Mouse (Mus musculus): ENCODE measurements around the gene Ccnj.
A peak's percentile ranks its signal among the peaks of the same experiment; 100 is the strongest.

The Ccnj gene

GRCm38 (mm10) chr19:40830703-40831415 lies at the start of gene Ccnj:
Gene Ccnj, plus strand, starts transcription at chr19:40831279.
- DNase-seq: peak; percentile 97 to 98

DNA sequence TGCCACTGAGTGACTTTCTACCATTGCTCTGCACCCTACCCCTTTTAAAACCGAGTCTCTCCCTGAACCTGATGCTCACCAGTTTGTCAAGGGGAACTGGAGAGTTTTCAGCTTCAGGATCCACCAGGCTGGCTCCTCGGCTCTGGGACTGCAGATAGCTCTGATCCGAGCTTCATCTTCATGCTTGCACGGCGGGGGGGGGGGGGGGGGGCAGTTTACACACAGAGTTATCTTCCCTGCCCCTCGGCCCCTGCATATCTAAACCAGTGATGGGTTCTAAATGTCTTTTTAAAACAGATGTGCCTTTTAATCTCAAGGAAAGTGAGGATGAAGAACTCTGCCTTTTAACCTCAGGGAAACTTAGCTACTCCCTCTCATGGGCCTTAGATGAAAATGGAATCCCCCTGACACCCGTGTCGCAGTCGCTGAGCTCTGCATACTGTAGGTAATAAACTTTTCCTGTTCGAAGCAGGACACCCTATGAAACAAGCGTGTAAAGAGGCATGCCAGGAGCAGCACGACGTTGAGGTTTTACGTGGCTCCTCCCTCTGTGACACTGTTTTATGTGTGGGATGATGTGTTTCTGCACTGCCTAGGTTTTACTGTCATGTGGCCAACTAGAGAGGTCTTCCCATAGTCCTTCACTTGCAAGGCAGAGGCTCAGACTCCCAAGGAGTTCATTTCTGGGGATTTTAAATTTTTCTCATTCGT lies 42.9 kb upstream of the Ccnj start:
- DNase-seq: no peak

- no peak for DNase-seq
These were observed 42.4 kb upstream of the Ccnj start for GRCm38 (mm10) chr19:40788715-40789084.

DNA sequence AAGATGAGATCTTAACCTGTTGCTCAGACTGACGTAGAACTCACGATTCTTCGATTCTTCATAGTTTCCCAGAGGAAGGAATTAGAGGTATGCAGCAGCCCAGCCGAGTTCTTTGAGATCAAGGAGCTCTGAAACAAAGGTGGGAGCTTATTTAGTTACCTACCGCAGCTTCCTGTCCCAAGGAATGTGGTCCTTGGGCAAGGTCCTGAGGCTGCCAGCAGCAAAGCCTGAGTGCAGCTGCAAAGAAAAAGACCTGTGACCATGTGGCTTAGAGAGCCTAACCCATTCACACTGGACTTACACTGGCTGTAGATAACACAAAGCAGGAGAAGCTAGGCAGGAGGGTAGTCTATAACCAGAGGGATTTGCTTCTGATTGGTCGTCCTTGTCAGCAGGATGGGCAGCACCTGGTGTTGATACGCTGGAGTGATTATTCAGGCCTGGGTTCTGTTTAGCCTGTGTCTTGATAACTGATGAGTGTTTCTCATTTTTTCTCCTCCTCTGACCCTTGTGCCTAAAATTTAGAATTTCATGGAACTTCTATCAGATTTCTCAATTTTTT lies 25.8 kb upstream of the Ccnj start:
- DNase-seq: no peak

DNA sequence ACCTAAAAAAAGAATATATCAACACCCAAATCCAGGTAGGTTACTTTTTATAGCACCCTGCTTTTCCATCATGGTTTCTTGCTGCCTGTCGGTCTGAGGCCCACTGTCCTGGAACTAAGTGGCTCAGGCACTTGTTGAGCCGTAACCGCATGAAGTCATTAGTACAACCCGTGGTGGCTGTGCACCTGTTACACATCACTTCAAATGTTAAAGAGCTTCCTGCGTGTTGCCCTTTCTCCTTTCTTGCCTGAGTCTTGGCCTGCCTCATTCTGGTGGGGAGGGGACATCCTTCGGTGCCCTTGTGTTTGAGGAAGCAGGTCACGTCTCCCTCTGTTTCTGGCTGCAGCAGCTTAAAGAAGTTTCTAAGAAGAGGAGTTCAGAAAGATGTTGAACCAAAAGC lies 21.2 kb upstream of the Ccnj start:
- no peak for DNase-seq

DNA sequence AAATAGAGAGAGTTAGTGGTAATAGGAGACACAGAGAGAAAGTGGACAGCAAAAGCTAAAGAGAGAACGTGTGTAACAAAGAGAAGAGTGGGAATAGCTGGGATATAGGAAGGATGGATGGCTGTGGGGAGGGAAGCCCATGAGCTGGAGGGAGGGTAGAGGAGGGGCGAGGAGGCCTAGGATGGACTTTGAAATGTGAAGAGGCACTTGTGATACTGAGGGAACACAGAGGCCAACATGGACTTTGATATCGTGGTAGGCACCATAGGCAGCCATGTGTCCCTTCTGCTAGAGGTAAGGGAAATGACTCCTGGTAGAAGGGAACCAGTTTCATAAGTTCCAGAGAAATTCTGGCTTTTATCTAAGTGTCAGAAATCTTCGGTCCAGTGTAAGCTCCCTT lies 19.2 kb upstream of the Ccnj start:
- no peak for DNase-seq

DNA sequence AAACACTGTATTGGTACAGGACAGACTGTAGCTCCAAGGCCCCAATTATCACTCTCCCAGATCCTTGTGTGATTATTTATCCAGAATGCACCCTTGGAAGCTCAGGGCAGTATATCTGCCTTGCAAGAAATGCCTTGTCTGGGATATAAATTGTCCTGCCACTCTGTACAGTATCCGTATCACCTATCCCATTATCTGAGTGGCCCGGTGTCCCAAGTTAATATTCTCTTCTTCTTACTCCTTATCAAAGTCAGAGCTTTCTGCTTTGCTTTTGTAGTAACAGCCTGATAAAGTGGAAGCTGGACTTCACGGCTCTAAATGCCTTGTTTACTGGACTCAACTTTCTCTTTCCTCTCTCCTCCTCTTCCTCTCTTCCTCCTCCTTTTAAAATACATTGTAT lies 18.3 kb upstream of the Ccnj start:
- DNase-seq: no peak

DNA sequence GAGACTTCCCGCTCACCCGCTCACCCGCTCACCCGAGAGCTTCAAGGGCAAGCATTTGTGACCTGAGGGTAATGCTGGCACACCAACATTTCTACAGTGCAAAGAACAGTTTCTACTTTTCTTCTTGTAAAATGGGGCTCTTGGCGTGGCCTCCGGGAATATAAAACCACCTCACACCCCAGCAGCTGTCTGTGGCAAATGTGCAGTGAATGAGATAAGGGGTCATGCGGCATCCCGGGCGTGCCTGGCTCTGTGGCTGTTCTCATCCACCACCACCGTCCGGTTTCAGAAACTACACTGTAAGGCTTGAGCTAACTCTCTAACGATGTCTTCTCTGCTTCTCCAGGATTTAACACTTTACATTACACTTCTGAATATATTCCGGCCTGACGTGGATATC lies 17.7 kb upstream of the Ccnj start:
- DNase-seq: no peak

- no peak for DNase-seq
These were observed 15.4 kb upstream of the Ccnj start for GRCm38 (mm10) chr19:40815645-40816183.

DNA sequence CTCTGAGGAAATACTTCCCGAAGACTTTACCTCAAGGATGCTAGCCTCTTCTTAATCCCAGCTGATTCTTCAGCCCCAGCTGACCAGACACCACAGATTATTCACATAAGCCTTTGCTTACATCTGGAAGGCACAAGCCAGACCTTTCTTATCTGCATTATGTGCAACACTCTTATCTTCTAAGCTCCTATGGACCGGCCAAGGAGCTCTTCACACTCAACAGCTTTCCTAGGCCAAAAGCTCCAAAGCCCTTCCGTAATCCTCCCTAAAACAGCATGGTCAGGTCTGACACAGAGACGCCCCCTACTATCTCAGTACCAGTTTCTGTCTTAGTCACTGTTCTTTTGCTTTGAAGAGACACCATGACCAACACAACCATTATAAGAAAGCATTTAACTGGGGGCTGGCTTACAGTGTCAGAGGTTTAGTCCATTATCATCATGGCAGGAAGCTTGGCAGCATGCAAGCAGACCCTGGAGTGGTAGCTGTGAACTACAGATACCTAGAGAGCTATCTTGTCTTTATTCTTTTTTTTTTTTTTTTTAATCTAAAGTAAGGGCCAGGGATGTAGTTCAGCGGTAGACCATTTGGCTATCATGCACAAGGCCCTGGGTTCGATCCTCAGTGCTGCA lies 13.1 kb upstream of the Ccnj start:
- no peak for DNase-seq

DNA sequence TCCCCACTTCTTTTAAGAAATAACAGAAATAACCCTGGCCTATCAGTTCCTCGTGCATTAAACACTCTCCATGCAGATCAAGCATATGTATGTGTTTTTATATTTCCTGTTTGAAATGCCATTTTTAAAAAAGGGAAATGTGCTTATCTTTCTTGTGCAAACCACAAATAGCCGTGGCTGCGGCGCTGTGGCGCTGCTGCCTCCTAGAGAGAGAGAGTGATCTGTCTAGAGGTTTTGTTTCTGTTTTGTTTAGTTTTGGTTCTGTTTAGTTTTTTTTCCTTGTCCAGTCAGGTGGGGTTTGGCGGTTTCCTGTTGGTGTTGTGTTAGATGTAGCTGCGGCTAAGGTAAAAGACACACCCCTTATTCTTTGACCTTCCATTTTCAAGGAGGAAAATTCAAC lies 12.3 kb upstream of the Ccnj start:
- DNase-seq: no peak

DNA sequence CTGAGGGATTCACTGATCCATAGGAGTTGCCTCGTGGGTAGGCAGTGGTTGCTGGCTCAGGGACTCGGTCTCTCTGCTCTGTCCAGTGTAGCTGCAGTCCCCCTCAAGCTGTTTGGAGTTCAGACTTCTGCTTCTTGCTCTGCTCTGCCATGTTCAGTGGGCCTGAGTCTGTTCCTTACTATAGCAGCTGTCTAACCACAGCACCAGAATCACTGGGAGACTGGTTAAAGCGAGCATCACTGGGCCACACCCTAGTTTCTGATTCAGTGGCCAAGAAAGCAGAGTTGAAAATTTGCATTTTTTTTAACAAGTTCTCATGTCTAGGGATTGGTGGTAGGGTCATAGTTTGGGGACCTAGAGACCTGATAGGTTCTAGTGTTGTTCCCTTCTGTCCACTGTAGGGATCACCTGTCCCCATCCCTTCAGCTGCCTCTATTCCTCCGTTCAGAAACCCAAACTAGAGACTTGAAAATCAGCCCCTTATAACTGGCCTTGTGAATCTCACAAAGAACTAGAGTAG lies 9.7 kb upstream of the Ccnj start:
- DNase-seq: no peak

GRCm38 (mm10) chr19:40825636-40826035 lies 5.4 kb upstream of the Ccnj start:
- DNase-seq: no peak

DNA sequence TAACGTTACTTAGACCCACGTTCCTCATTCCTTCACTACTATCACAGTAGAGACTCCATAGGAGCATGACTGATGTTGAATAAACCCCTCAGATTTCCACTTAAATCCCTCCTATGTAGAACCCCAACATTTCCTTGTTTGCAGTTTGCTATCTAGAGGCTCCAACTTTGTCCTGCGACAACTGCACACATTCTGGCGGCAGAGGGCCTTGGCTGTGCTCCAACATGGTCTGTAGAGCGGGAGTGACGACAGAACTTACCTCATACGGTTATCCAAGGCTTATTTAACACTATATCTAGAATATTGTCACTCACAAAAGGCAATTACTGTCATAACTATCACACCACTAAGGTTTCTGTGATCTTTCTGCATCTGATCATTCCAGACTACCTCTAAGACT lies 4.3 kb upstream of the Ccnj start:
- DNase-seq: no peak

- no peak for DNase-seq
These were observed 881 bp upstream of the Ccnj start for GRCm38 (mm10) chr19:40830198-40830597.

DNA sequence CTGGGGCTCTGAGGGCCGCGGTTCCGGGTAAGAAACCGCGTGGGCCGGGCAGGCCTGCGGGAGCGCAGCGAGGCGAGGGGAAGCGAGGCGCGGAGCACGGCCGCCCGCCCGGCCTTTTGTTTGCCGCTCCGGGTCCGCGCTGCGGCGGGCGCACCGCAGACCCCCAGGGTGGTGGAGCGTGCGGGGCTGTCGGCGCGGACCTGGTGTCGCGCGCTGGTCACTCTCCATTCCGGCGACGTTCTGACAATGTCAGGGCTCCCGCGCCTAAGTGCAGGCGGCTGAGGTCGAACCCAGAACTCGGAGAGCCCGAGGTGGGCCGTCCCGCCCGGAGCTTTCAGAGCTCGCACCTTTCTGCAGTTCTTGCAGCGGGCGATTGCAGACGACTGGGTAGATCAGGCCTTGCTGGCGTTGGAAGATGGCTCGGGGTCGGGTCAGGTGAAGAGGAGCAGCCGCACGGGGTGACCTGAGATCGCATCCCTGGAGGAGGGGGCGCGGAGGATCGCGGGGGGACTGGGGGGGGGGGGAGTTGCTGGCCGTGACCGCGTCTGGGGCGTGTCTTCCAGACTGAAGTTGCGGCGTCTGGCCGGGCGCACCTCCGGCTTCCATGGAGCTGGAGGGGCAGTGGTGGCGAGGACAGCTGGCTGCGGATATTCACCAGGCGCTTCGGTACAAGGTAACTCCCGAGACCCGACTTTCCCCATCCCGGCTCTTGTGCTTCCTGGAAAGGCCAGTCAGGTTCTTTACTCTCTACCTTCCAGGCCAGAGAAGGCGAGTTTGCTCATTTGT lies 530 bp downstream of the Ccnj start:
- peak in 1 of 2 experiments; percentile 57 for DNase-seq

DNA sequence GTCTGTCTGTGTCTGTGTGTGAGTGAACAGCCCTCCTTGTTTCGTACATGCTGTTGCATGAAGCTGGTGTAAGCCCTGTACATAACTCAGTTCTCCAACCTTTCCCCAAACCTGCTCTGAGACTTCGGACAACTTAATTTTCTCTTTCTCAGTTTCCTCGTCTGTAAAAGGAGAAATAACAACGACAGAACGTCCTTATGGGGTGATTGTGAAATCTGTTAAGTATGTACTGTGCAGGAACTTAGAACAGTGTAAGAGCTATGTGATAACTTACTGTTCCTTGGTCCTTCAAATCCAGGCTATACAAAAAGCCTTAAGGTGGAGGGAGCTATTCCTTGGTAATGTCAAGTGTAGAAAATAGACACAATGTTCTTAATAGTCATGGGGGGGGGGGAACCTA lies 1.3 kb downstream of the Ccnj start:
- no peak for DNase-seq

- DNase-seq: no peak
These were observed 3.4 kb downstream of the Ccnj start for GRCm38 (mm10) chr19:40834436-40834835.

- no peak for DNase-seq
These were observed 7.1 kb downstream of the Ccnj start for GRCm38 (mm10) chr19:40838205-40838604.

DNA sequence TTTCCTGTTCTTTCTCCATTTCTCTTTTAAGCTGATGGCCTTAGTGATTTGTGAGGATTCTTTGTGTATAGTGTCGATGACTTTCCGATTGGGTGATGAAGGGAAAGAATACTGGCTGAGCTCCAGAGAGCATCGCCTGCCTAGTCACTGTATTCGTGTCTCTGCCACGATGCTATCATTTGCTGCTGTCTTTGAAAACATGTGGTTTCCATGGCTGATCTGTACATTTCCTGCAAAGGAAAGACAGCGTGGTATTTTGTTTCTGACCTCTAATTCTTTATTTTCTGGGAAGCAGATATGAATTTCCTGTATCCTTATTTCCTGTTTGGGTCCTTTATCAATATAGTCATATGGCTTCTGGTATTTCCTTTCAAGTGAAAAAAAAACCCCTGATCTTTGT lies 9.2 kb downstream of the Ccnj start:
- no peak for DNase-seq

GRCm38 (mm10) chr19:40841083-40841482 lies 10.0 kb downstream of the Ccnj start:
- no peak for DNase-seq

DNA sequence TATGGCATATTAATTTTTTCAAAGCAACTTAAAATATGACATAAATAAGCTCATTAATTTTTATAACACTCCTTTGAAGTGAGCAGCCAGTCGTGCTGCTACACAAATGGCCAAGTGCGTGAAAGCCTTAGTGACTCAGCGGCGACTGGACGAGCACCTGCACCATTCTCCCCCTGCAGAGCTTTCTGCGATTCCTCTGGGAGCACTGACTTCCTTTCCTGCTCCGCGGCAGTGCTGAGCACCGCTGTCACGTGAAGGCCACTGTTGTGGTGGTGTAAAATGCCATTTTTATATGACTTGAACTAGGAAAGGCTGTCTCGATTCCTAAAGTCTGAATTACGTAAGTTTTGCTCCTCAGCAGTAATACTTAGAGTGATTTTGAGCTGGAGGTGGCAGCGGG lies 10.5 kb downstream of the Ccnj start:
- no peak for DNase-seq

DNA sequence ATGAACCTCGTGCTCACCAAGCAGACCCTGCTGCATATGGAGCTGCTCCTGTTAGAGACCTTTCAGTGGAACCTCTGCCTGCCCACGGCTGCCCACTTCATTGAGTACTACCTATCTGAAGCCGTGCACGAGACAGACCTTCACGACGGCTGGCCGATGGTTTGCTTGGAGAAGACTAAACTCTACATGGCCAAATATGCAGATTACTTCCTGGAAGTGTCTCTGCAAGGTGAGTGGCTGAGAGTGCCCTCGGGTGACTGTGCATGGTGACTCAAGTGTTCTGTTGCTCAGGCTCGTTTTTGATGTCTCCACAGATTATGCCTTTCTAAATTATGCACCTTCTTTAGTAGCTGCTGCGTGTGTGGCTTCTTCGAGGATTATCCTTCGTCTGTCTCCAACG lies 13.7 kb downstream of the Ccnj start:
- no peak for DNase-seq

Data from cerebellum, postnatal 25 days (tissue).